Mouse (Mus musculus) lung, adult 10 weeks (tissue): ENCODE data around the gene Clba1. TPM values are rescaled to one million over a fixed set of nuclear protein-coding genes. Genes with fewer than 3 reads are reported as not detected.

Source experiments
- polyA plus RNA-seq: library from polyadenylated mRNA; stranded (reverse); fragments of 350-450 nt; fragmentation: Illumina TruSeq; extraction: RNeasy Lipid Tissue Mini Kit (QIAGEN cat#74804); gene quantifications from one replicate; pipeline ENCODE4 v1.2.3, GENCODE M21; 2014; ENCODE audit warnings: low read depth, low replicate concordance; ENCODE audit not compliant: insufficient read depth

The Clba1 gene
- 9.5 TPM for polyA plus RNA-seq

GRCm38 (mm10) chr12:112808587-112809364, at the start of gene Clba1:
TSS of gene Clba1 (plus strand) at chr12:112808937.

GRCm38 (mm10) chr12:112760154-112760926, 48.4 kb upstream of the Clba1 start, which contains the start of gene Pld4:
TSS of gene Pld4 (plus strand) at chr12:112760655.

GRCm38 (mm10) chr12:112801864-112802846, 6.6 kb upstream of the Clba1 start, which contains the start of gene Ahnak2:
TSS of gene Ahnak2 (minus strand) at chr12:112802657.

GRCm38 (mm10) chr12:112829244-112829864, 20.6 kb downstream of the Clba1 start, which contains the start of gene Cdca4:
TSS of gene Cdca4 (minus strand) at chr12:112829423.

Other genes with a start within 250 kb of the Clba1 start
- gene Inf2, start 220.2 kb upstream of the Clba1 start, polyA plus RNA-seq = 13.3 TPM
- 17.3 TPM for gene Adssl1, start 188.9 kb upstream of the Clba1 start, polyA plus RNA-seq
- gene Siva1, start 164.3 kb upstream of the Clba1 start, polyA plus RNA-seq = 64.2 TPM
- 81.3 TPM for gene Akt1, start 134.1 kb upstream of the Clba1 start, polyA plus RNA-seq
- 11.6 TPM for gene Zbtb42, start 130.1 kb upstream of the Clba1 start, polyA plus RNA-seq
- gene Cep170b, start 88.5 kb upstream of the Clba1 start, polyA plus RNA-seq = 15.9 TPM
- gene Pld4, start 48.3 kb upstream of the Clba1 start, polyA plus RNA-seq = 32.1 TPM
- gene Ahnak2, start 6.3 kb upstream of the Clba1 start, polyA plus RNA-seq = 4.5 TPM
- gene Cdca4, start 20.5 kb downstream of the Clba1 start, polyA plus RNA-seq = 13.5 TPM
- gene Gpr132, start 59.3 kb downstream of the Clba1 start, polyA plus RNA-seq = 4.4 TPM
- gene Jag2, start 120.8 kb downstream of the Clba1 start, polyA plus RNA-seq = 7.1 TPM
- 42.2 TPM for gene Nudt14, start 133.2 kb downstream of the Clba1 start, polyA plus RNA-seq
- gene Btbd6, start 167.5 kb downstream of the Clba1 start, polyA plus RNA-seq = 12.4 TPM
- 17.6 TPM for gene Brf1, start 191.8 kb downstream of the Clba1 start, polyA plus RNA-seq
- gene Pacs2, start 205.6 kb downstream of the Clba1 start, polyA plus RNA-seq = 15.8 TPM